ENCODE assay signal across 8 mouse cellular contexts in the genomic region with DNA sequence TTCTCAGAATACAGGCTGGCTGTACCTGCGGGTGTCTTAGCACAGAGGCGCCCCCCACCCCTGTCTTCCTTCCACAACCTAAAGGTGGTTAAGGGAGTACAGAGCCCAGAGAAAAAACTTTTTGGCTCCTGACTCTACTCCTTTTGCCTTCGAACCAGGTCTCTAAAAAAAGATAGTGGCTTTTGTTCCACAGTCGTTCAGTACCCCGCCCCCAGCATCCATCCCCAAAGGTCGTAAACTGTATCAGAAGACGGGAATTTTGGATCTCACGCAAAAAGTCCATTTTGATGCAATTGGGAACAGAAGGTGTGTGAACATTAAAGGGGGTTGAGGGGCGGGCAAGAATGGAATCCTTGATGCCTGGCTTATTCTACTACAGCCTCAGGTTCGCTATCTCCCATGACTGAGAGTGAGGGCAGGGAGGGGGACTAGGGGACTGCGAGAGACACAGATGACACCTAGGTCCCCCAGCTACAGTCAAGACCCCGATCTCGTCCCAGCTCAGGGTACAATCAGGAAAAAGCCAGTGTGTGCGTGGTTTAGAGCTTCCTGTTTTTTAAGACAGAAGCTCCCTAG. TPM values are rescaled to one million over a fixed set of nuclear protein-coding genes. Genes with fewer than 3 reads are reported as not detected.
A peak's percentile ranks its signal among the peaks of the same experiment; 100 is the strongest.
DNase-seq lines count a peak whose midpoint lies in the region; ATAC-seq and TF ChIP-seq lines count a peak whose summit lies in the region.

No protein-coding gene starts in this region.

- no peaks in the 10 kb centered on the region for H3K9me3 ChIP-seq in heart, embryonic 13.5 days
- no peaks in the 10 kb centered on the region for H3K9me3 ChIP-seq in liver, embryonic 14.5 days (ENCODE audit: control insufficient read depth, low read length)

- no peaks in the 10 kb centered on the region for H3K27me3 ChIP-seq in heart, embryonic 13.5 days (replicated peaks)
- H3K27me3 ChIP-seq in liver, embryonic 14.5 days (ENCODE audit: control insufficient read depth, insufficient read depth, low read length) = no peaks in the 10 kb centered on the region

- peak overlapping the region; percentile 91 for H3K4me2 ChIP-seq in heart, embryonic 13.5 days
- peak overlapping the region; percentile 86 for H3K4me2 ChIP-seq in liver, embryonic 14.5 days (ENCODE audit: low read depth)

- no peak for TF ChIP-seq EP300 in liver, embryonic 14.5 days (IDR thresholded peaks at IDR 0.05; ENCODE audit: low read depth)

- H3K9ac ChIP-seq in heart, embryonic 13.5 days = peak overlapping the region; percentile 93
- peak overlapping the region; percentile 15 for H3K9ac ChIP-seq in liver, embryonic 14.5 days (replicated peaks)

- WGBS in heart, embryonic 13.5 days = 2% methylated on average over 14 of the region's 14 CpGs
- WGBS in liver, embryonic 14.5 days (ENCODE audit: insufficient replicate concordance) = 1% methylated on average over 14 of the region's 14 CpGs

- ATAC-seq in heart, embryonic 13.5 days (ENCODE audit: extremely low read depth, insufficient number of reproducible peaks, low FRiP score, low TSS enrichment) = no peak
- peak; percentile 2; the same call in 1 of the 2 replicates for ATAC-seq in liver, embryonic 14.5 days (ENCODE audit: insufficient read depth)

- H3K27ac ChIP-seq in heart, embryonic 13.5 days (replicated peaks) = peak overlapping the region; percentile 100
- H3K27ac ChIP-seq in liver, embryonic 14.5 days = no peak overlapping the region

- DNase-seq in heart, postnatal 36 days = no peak
- DNase-seq in MN1 (ENCODE audit: low spot score) = peak; percentile 53
- peak; percentile 7 to 56 for DNase-seq in frontal cortex, postnatal 14 days (ENCODE audit: low spot score in 2 of 2)
- no peak for DNase-seq in liver, embryonic 14.5 days (ENCODE audit: low read depth in 3 of 3, low spot score in 3 of 3)
- DNase-seq in thymus, postnatal 0 days (ENCODE audit: low spot score) = peak; percentile 6
- DNase-seq in natural killer cell, adult 2 months (ENCODE audit: low spot score in 2 of 2) = no peak
- DNase-seq in adrenal gland, adult 2 months = no peak

- intact Hi-C loops in heart, postnatal 36 days (cut with DNase I) = loop anchor here (2.0 to 5.0 kb wide), 4 partner anchors 31 to 539 kb away; partner anchors contain the start of gene Setd7

- H3K36me3 ChIP-seq in heart, embryonic 13.5 days = no peaks in the 10 kb centered on the region
- no peaks in the 10 kb centered on the region for H3K36me3 ChIP-seq in liver, embryonic 14.5 days (replicated peaks; ENCODE audit: control insufficient read depth, insufficient read depth, low read depth)

- peaks cover 7% of the 10 kb centered on the region for H3K4me1 ChIP-seq in heart, embryonic 13.5 days
- peaks cover 0 to 13% of the 10 kb centered on the region in 2 experiments; a peak in 1 of 4 replicates for H3K4me1 ChIP-seq in liver, embryonic 14.5 days (replicated peaks; ENCODE audit: control insufficient read depth in 2 of 2, insufficient read depth in 2 of 2, low read length in 1 of 2)

- peak overlapping the region; percentile 84 for H3K4me3 ChIP-seq in heart, embryonic 13.5 days
- peak overlapping the region; percentile 51 to 74 for H3K4me3 ChIP-seq in liver, embryonic 14.5 days (ENCODE audit: insufficient read depth in 1 of 2, low read depth in 2 of 2, low read length in 2 of 2)

- TF ChIP-seq CTCF in liver, embryonic 14.5 days (IDR thresholded peaks at IDR 0.05; ENCODE audit: low read depth) = no peak

RNA-seq across cellular contexts. Expression of gene Maml3, which starts 3.4 kb away (rescaled TPM):
- 2.1 and 2.4 TPM in 2 replicates for polyA plus RNA-seq in heart, embryonic 13.5 days (2015; fragmentation: Nextera tagmentation; extraction: Ambion mirVana)
- 1 to 10 TPM; 1.8 to 5.0 TPM for total RNA-seq in heart, postnatal 36 days (2021)
- polyA plus RNA-seq in liver, embryonic 14.5 days (2012; rRNA removed) = 0.71 and 0.73 TPM in 2 replicates
- 0.57 and 0.73 TPM in 2 replicates for polyA plus RNA-seq in liver, embryonic 14.5 days (2014; fragmentation: Nextera tagmentation; extraction: Ambion mirVana)
- polyA plus RNA-seq in thymus, postnatal 0 days (2015; fragmentation: Nextera tagmentation; extraction: Ambion mirVana) = 1.7 and 2.6 TPM in 2 replicates
- 1 to 10 TPM; 7.8 TPM for total RNA-seq in adrenal gland, adult 2 months (2021)
- 5.2 and 5.3 TPM in 2 replicates for polyA plus RNA-seq in adrenal gland, adult 2 months (2012; rRNA removed)

Comparison
In these comparisons a context has a peak if more than half of its experiments do, and no peak if none do; other contexts are left out.
1. DNase-seq: peak in MN1 (single experiment), frontal cortex, postnatal 14 days (2 of 2) and thymus, postnatal 0 days (single experiment); none in heart, postnatal 36 days (0 of 2), liver, embryonic 14.5 days (0 of 3), natural killer cell, adult 2 months (0 of 2) and adrenal gland, adult 2 months (single experiment).